Mouse (Mus musculus) intestine, embryonic 14.5 days (tissue): ENCODE results near the gene Dmap1. TPM values are rescaled to one million over a fixed set of nuclear protein-coding genes. Genes with fewer than 3 reads are reported as not detected.

ENCODE experiments used
- ATAC-seq: fragments of 200-750 bp; cut with Nextera tagmentation; replicated peaks from 2 replicates; pipeline ENCODE4 v1.8.0; 2017; ENCODE audit warnings: low read depth, moderate number of reproducible peaks, moderate TSS enrichment, moderate library complexity; ENCODE audit not compliant: low FRiP score, low TSS enrichment
- DNase-seq: peaks from one replicate; pipeline ENCODE4 v3.0.0-alpha.2; 2018; ENCODE audit warnings: low spot score
- H3K27ac ChIP-seq: fragments of 300-500 bp; sonication (generic); 2 replicates; pipeline ENCODE4 v1.5.1; 2014; ENCODE audit warnings: low read depth, mild to moderate bottlenecking, control low read depth
- H3K27me3 ChIP-seq: fragments of 300-500 bp; sonication (generic); replicated peaks from 2 replicates; pipeline ENCODE4 v1.6.1; 2014; ENCODE audit warnings: low read length, control low read depth; ENCODE audit not compliant: control insufficient read depth, insufficient read depth
- H3K36me3 ChIP-seq: fragments of 300-500 bp; sonication (generic); 2 replicates; pipeline ENCODE4 v1.6.1; 2014; ENCODE audit warnings: low read length, control low read depth; ENCODE audit not compliant: control insufficient read depth, insufficient read depth
- H3K4me1 ChIP-seq: fragments of 300-500 bp; sonication (generic); replicated peaks from 2 replicates; pipeline ENCODE4 v1.6.1; 2014; ENCODE audit warnings: low read length, control low read depth, mixed read lengths; ENCODE audit not compliant: control insufficient read depth, insufficient read depth
- H3K4me2 ChIP-seq: fragments of 300-500 bp; sonication (generic); 2 replicates; pipeline ENCODE4 v1.6.1; 2014; ENCODE audit warnings: low read length
- H3K4me3 ChIP-seq: fragments of 300-500 bp; sonication (generic); 2 replicates; pipeline ENCODE4 v1.5.1; 2014; ENCODE audit warnings: low read depth, low read length, control low read depth, mixed read lengths
- H3K9ac ChIP-seq: fragments of 300-500 bp; sonication (generic); 2 replicates; pipeline ENCODE4 v1.6.1; 2014; ENCODE audit warnings: mild to moderate bottlenecking, low read length
- H3K9me3 ChIP-seq: fragments of 300-500 bp; sonication (generic); 2 replicates; pipeline ENCODE4 v1.6.1; 2016; ENCODE audit warnings: low read length, control low read depth; ENCODE audit not compliant: control insufficient read depth
- WGBS: fragments of 180-500 bp; shearing (Covaris S2); extraction: QIAGEN DNeasy Blood & Tissue Kit; methylation state at CpG from one replicate; pipeline ENCODE4 v1.1.7; 2014; 5-methylcytosine and 5-hydroxymethylcytosine counted together
- polyA plus RNA-seq: library from polyadenylated mRNA; unstranded; fragments of >200 nt; fragmentation: Nextera tagmentation; extraction: Ambion mirVana; gene quantifications from 2 replicates; pipeline ENCODE4 v1.2.1, GENCODE M21; 2014

The Dmap1 gene
- polyA plus RNA-seq, 1 experiment from 2014 or later = 58.7 TPM

DNA sequence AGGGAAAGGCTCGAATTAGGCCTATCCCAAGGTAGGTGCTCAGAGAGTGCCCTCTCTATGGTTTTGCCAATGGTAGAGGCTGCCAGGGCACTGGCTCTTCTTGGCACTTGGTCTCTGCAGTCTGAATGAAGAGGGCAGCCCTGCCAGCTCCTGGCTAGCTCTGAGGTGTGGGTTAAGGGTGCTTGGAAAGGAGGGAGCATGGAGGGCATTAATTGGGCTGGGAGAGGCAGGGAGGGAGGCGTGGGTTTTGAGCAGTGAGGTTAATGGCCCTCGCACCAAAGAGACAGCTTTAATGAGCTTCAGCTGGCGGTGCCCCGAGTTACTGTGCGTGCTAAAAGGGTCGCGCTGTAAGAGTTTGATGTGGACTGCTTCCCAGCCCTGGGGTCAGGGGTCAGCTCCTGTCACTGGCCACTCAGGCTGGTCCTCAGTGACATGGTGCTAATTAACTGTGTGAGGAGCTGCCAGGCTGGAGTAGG lies 30.4 kb downstream of the Dmap1 start:
- Histone ChIP-seq H3K27me3 (no peaks in the 10 kb centered on the region), H3K4me3 (no peak overlapping the region), H3K4me1 (peaks cover 11% of the 10 kb centered on the region; the same call in 1 of the 2 replicates), H3K36me3 (peaks cover 14% of the 10 kb centered on the region), H3K9me3 (no peaks in the 10 kb centered on the region), H3K9ac (no peak overlapping the region), H3K27ac (no peak overlapping the region), H3K4me2 (no peak overlapping the region)
- 54% methylated on average over 8 of the region's 8 CpGs for WGBS
- ATAC-seq = no peak
- DNase-seq = no peak

DNA sequence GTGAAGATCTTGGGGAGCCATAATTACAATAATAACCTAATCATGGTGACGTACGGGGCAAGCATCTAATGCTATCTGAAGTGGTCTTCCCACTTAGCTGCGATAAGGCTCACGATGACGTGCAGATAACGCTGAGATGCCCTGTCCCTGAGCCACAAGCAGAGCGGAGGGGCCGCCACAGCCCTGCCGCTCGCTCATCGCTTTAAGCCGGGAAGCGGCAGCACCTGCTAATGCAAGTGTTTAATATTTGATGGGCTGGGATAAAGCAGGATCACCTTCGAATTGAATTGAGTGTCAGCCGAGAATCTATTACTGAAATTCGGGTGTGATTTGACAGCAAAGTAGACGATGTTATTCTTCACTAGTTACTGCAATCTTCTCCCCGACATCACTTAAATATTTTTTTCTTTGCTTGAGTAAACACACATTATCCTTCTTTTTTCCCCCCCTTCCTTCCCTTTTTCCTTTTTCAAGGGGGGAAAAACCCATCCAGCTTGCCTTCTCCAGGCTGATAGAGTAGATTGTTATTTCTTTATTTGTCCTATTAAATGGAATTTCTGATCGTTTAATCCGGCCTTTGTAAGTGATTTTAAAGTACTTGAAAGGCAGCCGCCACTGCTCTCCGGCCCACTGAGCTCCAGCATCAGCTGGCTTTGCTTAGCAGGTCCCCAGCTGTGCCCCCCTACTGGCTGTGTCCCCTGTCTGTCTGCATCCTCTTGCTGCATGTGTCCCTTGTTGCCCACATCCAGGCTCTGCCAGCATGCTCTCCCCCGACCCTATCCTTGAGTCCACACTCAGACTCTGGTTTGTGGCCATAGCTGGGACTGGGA lies 34.9 kb downstream of the Dmap1 start:
- H3K9me3 ChIP-seq = no peaks in the 10 kb centered on the region
- H3K9ac ChIP-seq = no peak overlapping the region
- H3K36me3 ChIP-seq = peaks cover 14% of the 10 kb centered on the region
- peaks cover 2% of the 10 kb centered on the region; the same call in 1 of the 2 replicates for H3K4me1 ChIP-seq
- WGBS = 73% methylated on average over 23 of the region's 23 CpGs
- ATAC-seq (no peak), DNase-seq (no peak)
- H3K27ac ChIP-seq = no peak overlapping the region
- H3K27me3 ChIP-seq = no peaks in the 10 kb centered on the region
- no peak overlapping the region for H3K4me2 ChIP-seq
- no peak overlapping the region for H3K4me3 ChIP-seq

DNA sequence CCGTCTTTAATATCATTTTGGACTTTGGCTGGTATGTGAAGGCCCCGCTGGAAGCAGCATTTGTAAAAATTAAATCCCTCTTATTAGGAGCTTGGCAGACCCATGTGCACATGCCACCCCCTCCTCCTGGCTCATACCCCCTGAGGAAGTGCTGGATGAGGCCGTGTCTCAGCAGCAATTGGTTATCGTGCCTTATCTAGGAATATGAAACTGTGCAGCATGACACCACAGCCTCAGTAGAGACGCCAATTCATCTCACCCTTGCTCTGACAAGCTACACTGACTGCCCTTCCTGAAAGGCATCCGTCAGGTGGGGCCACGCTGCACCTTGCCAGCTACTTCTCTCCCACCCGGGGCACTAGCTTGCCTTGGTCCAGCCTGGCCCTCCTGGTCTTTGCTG lies 35.6 kb downstream of the Dmap1 start:
- peaks cover 14% of the 10 kb centered on the region for H3K36me3 ChIP-seq
- H3K4me1 ChIP-seq = peaks cover 2% of the 10 kb centered on the region; the same call in 1 of the 2 replicates
- no peaks in the 10 kb centered on the region for H3K27me3 ChIP-seq
- DNase-seq (no peak), ATAC-seq (no peak)
- WGBS = 77% methylated on average over 8 of the region's 8 CpGs
- H3K9ac ChIP-seq = no peak overlapping the region
- no peak overlapping the region for H3K4me3 ChIP-seq
- H3K9me3 ChIP-seq = no peaks in the 10 kb centered on the region
- no peak overlapping the region for H3K27ac ChIP-seq
- H3K4me2 ChIP-seq = no peak overlapping the region

DNA sequence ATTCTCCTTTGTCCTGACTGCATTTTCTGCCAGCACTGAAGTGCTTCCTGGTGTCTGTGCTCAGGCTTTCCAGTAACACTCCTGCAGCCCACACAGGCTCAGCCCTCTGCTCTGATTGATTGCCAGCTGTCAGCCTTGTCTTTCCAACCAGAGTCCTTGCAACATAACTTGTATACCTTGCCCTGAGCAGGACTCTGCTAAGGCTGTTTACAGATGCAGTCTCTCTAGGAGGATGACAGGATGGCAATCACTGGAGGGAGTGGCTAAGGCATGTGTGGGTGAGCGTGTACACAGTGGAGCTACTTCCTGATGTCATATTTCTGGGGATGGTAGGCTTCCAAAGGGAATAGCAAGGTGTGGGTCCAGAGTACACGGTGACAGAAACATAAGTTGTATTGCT lies 36.2 kb downstream of the Dmap1 start:
- Histone ChIP-seq H3K4me1 (peaks cover 2% of the 10 kb centered on the region; the same call in 1 of the 2 replicates), H3K27me3 (no peaks in the 10 kb centered on the region), H3K4me2 (no peak overlapping the region), H3K36me3 (peaks cover 14% of the 10 kb centered on the region), H3K27ac (no peak overlapping the region), H3K4me3 (no peak overlapping the region), H3K9me3 (no peaks in the 10 kb centered on the region), H3K9ac (no peak overlapping the region)
- WGBS = 57% methylated on average over 2 of the region's 2 CpGs
- ATAC-seq (0 out of 2 replicates have a peak, but pooled peaks have one; percentile 58), DNase-seq (no peak)

DNA sequence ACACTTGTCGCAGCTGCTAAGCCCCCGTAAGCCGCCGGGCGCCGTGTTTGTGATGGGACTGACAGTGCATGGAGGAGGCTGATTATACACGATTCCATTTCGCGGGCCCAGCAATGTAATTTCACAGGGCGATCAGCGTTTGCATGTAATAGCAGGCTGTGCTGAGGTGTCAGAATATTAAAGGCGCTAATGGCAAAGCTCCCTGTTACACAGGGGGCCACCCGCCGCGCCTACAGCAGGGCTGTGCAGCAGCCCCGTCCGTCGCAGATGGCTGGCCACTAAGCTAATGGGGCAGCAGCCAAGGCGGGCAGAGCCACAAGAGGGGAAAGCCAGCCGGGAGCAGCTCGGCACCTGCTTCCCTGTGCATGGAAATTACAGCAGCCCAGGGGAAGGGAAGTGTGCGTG lies 37.0 kb downstream of the Dmap1 start:
- Histone ChIP-seq H3K9ac (no peak overlapping the region), H3K4me1 (peaks cover 2% of the 10 kb centered on the region; the same call in 1 of the 2 replicates), H3K9me3 (no peaks in the 10 kb centered on the region), H3K4me3 (no peak overlapping the region), H3K27ac (no peak overlapping the region), H3K4me2 (no peak overlapping the region), H3K27me3 (no peaks in the 10 kb centered on the region), H3K36me3 (peaks cover 18% of the 10 kb centered on the region)
- WGBS = 64% methylated on average over 22 of the region's 22 CpGs
- ATAC-seq = no peak
- DNase-seq = no peak

DNA sequence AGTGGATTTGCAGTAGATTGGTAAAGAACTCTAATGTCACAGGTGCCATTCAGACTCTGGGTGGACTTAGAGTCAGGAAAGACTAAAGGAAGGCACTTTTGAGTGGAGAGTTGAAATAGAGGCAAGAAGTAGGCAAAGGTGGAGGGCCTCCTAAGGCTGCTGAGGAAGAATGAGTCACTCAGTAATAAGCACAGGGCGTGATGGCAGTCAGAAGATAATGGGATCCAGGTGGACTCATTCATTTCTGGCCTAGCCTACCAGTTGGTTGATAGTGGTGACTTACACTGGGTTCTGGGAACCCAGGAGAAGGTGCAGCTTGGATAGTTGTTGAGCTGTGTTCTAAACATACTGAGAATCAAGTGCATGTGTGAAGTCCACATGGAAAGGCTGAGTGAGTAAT lies 40.3 kb downstream of the Dmap1 start:
- DNase-seq = no peak
- H3K9me3 ChIP-seq = no peaks in the 10 kb centered on the region
- no peak for ATAC-seq
- H3K9ac ChIP-seq = no peak overlapping the region
- peaks cover 2% of the 10 kb centered on the region; the same call in 1 of the 2 replicates for H3K4me1 ChIP-seq
- no peak overlapping the region for H3K27ac ChIP-seq
- 86% methylated on average over 1 of the region's 1 CpGs for WGBS
- peaks cover 12% of the 10 kb centered on the region; the same call in 1 of the 2 replicates for H3K36me3 ChIP-seq
- H3K4me2 ChIP-seq = no peak overlapping the region
- no peak overlapping the region for H3K4me3 ChIP-seq
- H3K27me3 ChIP-seq = no peaks in the 10 kb centered on the region

DNA sequence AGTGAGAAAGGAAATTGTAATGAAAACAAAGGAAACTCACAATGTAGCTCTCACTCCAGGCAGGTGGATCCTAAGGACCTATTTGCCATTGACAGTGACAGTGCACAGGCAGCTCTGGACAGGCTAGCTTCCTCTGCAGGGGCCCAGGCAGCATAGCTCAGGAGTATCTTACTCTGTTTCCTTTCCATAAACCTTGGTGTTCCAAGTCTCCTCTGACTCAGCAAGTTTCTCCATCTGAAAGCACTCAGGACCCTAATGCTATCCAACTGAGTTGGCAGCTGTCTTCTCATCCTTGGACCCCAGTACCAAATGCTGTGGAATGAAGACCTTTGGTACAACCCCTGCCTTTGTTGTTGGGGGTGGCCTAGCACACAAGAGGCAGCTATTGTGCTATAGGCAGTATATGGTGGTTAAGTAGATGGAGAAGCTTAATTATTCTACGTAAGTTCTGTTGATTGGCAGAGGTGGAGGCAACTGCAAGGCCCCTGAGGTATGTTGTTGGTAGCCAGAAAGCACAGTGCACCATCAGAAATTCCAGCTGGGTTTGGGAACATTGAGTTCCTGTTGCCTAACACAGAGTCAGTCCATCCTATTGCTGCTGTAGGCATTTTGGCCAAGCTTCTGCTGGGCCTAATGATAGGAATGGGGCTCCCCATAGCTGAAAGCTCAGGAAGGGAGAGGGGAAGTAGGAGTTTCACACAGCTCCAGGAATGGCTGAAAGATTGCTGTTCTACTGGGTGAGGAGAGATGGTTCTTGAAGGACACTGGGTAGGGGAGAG lies 41.0 kb downstream of the Dmap1 start:
- H3K9ac ChIP-seq = no peak overlapping the region
- H3K9me3 ChIP-seq = no peaks in the 10 kb centered on the region
- H3K4me2 ChIP-seq = no peak overlapping the region
- DNase-seq = no peak
- peak; percentile 47; the same call in 1 of the 2 replicates for ATAC-seq
- 100% methylated on average over 1 of the region's 1 CpGs for WGBS
- H3K27ac ChIP-seq = no peak overlapping the region
- no peaks in the 10 kb centered on the region for H3K27me3 ChIP-seq
- peaks cover 2% of the 10 kb centered on the region; the same call in 1 of the 2 replicates for H3K4me1 ChIP-seq
- peaks cover 12% of the 10 kb centered on the region; the same call in 1 of the 2 replicates for H3K36me3 ChIP-seq
- no peak overlapping the region for H3K4me3 ChIP-seq

DNA sequence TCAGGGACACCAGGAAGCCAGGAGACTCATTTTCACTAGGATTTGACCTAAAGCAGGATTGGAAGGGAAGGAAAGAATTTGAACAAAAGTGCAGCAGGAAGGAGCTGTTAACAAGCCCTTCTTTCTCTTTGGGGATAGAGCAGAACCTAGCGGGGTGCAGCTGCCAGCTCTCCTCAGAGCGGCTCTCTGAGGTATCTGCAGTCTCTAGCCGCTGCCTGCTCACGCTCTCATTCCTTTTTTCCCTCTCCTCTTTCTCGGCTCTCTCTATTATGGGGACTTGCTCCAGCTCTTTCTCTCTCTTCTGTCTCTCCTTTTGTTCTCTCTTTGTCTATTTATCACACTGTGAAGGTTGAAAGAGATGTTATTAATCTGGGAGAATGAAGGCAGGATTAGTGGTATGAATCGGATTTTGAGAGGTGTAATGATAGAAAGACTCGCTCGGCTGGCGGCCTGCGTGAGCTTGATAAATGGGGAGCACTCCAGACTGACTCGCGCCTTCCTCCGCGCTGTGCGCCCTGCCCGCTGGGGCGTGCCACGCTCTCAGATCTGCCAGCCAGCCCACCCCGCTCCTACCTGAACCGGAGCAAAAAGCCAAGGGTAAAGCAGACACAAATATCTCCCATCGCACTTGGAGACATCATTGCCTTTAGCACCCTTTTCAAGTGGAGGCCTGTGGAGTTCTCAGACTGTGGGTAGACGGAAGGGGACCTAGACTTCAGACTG lies 45.0 kb downstream of the Dmap1 start:
- Histone ChIP-seq H3K4me2 (no peak overlapping the region), H3K4me1 (0 out of 2 replicates have a peak, but pooled peaks cover 3% of the 10 kb centered on the region), H3K27me3 (no peaks in the 10 kb centered on the region), H3K9ac (no peak overlapping the region), H3K27ac (no peak overlapping the region), H3K36me3 (peaks cover 12% of the 10 kb centered on the region; the same call in 1 of the 2 replicates), H3K4me3 (no peak overlapping the region), H3K9me3 (no peaks in the 10 kb centered on the region)
- DNase-seq = no peak
- WGBS = 78% methylated on average over 22 of the region's 22 CpGs
- ATAC-seq = no peak
